Mouse (Mus musculus) liver, embryonic 12.5 days (tissue): ENCODE measurements around the gene Bsg. TPM values are rescaled to one million over a fixed set of nuclear protein-coding genes. Genes with fewer than 3 reads are reported as not detected.

Experiments used
- ATAC-seq: fragments of 200-750 bp; cut with Nextera tagmentation; 2 replicates; pipeline ENCODE4 v1.8.0; 2017; ENCODE audit warnings: moderate number of reproducible peaks, mild to moderate bottlenecking, moderate library complexity
- H3K27ac ChIP-seq: fragments of 300-500 bp; sonication (generic); 2 replicates; pipeline ENCODE4 v1.5.1; 2016; ENCODE audit warnings: mild to moderate bottlenecking
- H3K27me3 ChIP-seq: fragments of 300-500 bp; sonication (generic); replicated peaks from 2 replicates; pipeline ENCODE4 v1.6.1; 2016; ENCODE audit warnings: mild to moderate bottlenecking, moderate library complexity
- H3K36me3 ChIP-seq: fragments of 300-500 bp; sonication (generic); 2 replicates; pipeline ENCODE4 v1.6.1; 2016; ENCODE audit warnings: mild to moderate bottlenecking, moderate library complexity
- H3K4me1 ChIP-seq: fragments of 300-500 bp; sonication (generic); 2 replicates; pipeline ENCODE4 v1.6.1; 2016
- H3K4me2 ChIP-seq: fragments of 300-500 bp; sonication (generic); 2 replicates; pipeline ENCODE4 v1.6.1; 2016; ENCODE audit warnings: mild to moderate bottlenecking, moderate library complexity
- H3K4me3 ChIP-seq: fragments of 300-500 bp; sonication (generic); 2 replicates; pipeline ENCODE4 v1.5.1; 2016; ENCODE audit warnings: mild to moderate bottlenecking, moderate library complexity
- H3K9ac ChIP-seq: fragments of 300-500 bp; sonication (generic); 2 replicates; pipeline ENCODE4 v1.6.1; 2016; ENCODE audit warnings: mild to moderate bottlenecking, moderate library complexity
- H3K9me3 ChIP-seq: fragments of 300-500 bp; sonication (generic); replicated peaks from 2 replicates; pipeline ENCODE4 v1.6.1; 2016; ENCODE audit warnings: mild to moderate bottlenecking, moderate library complexity
- WGBS: fragments of 180-500 bp; shearing (Covaris S2); methylation state at CpG from one replicate; pipeline ENCODE4 v1.1.7; 2016; ENCODE audit not compliant: insufficient replicate concordance; 5-methylcytosine and 5-hydroxymethylcytosine counted together
- polyA plus RNA-seq: library from polyadenylated mRNA; unstranded; fragments of >200 nt; fragmentation: Nextera tagmentation; extraction: Ambion mirVana; gene quantifications from 2 replicates; pipeline ENCODE4 v1.2.1, GENCODE M21; 2016

Bsg gene
- polyA plus RNA-seq, 1 experiment from 2014 or later = 1,045 TPM

GRCm38 (mm10) chr10:79683726-79684640 lies 20.3 kb upstream of the Bsg start:
- peaks cover 4% of the 10 kb centered on the region; the same call in 1 of the 2 replicates for H3K27me3 ChIP-seq
- H3K4me3 ChIP-seq = peak overlapping the region; percentile 94
- WGBS = 68% methylated on average over 6 of the region's 6 CpGs
- H3K9ac ChIP-seq = peak overlapping the region; percentile 91
- H3K36me3 ChIP-seq = peaks cover 56% of the 10 kb centered on the region
- peaks cover 41% of the 10 kb centered on the region for H3K4me1 ChIP-seq
- H3K27ac ChIP-seq = peak overlapping the region; percentile 96
- no peaks in the 10 kb centered on the region for H3K9me3 ChIP-seq
- ATAC-seq = no peak
- peak overlapping the region; percentile 87 for H3K4me2 ChIP-seq

GRCm38 (mm10) chr10:79684770-79685600 lies 19.3 kb upstream of the Bsg start:
- Histone ChIP-seq H3K27ac (peak overlapping the region; percentile 96), H3K9me3 (no peaks in the 10 kb centered on the region), H3K9ac (peak overlapping the region; percentile 91; the same call in 1 of the 2 replicates), H3K36me3 (peaks cover 64% of the 10 kb centered on the region), H3K4me2 (peak overlapping the region; percentile 87), H3K4me1 (peaks cover 41% of the 10 kb centered on the region), H3K4me3 (0 out of 2 replicates have a peak overlapping the region, but pooled peaks have one; percentile 94), H3K27me3 (no peaks in the 10 kb centered on the region)
- 91% methylated on average over 25 of the region's 25 CpGs for WGBS
- ATAC-seq = no peak

GRCm38 (mm10) chr10:79686219-79686618 lies 18.1 kb upstream of the Bsg start:
- no peak for ATAC-seq
- H3K9me3 ChIP-seq = no peaks in the 10 kb centered on the region
- no peaks in the 10 kb centered on the region for H3K27me3 ChIP-seq
- H3K4me1 ChIP-seq = peaks cover 29% of the 10 kb centered on the region
- H3K36me3 ChIP-seq = peaks cover 64% of the 10 kb centered on the region
- no peak overlapping the region for H3K9ac ChIP-seq
- 82% methylated on average over 2 of the region's 2 CpGs for WGBS
- H3K4me3 ChIP-seq = no peak overlapping the region
- H3K4me2 ChIP-seq = no peak overlapping the region
- H3K27ac ChIP-seq = no peak overlapping the region

DNA sequence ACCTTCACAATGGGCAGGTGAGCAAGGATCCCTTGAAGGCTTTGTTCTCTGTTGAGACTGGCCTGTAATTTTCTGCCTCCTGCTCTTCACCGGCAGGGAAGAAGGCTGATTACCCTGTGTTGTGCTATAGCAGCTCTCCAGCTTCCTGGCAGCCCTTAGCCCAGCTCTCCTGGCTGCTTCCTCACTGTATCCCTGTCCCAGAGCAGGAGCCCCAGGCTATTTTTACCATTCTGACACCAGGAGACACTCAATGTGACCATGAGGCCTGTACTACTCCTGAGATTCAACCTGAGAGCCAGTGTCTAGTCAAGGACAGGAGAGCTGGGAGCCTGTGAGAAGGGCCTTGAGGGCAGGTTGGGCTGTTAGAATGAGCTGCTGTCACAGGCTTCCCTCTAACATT lies 17.6 kb upstream of the Bsg start:
- 100% methylated on average over 1 of the region's 1 CpGs for WGBS

DNA sequence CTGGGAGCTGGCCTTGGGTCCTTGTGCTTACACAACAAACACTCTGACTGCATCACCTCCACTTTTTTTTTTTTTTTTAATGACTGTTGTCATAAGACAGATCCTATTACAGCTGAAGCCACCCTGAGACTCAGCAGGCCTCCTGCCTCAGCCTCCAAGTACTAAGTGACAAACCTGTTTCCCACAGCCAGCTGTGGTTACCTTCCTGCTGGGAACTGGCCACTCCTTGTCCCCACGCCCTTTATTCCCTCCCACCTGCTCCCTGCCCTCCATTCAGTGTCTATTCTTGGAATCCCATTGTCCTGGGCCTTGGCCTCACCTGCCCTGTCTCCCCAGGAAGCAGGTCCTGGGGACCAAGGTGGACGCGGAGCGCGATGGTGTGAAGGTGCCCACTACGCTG lies 16.8 kb upstream of the Bsg start:
- Histone ChIP-seq H3K9ac (no peak overlapping the region), H3K9me3 (peaks cover 8% of the 10 kb centered on the region), H3K4me1 (peaks cover 27% of the 10 kb centered on the region), H3K4me2 (no peak overlapping the region), H3K27ac (no peak overlapping the region), H3K36me3 (peaks cover 71% of the 10 kb centered on the region), H3K4me3 (no peak overlapping the region), H3K27me3 (no peaks in the 10 kb centered on the region)
- ATAC-seq = no peak
- WGBS = 89% methylated on average over 6 of the region's 6 CpGs

More for the DNA sequence above, 17.6 kb upstream of the Bsg start:
- no peak overlapping the region for H3K4me3 ChIP-seq
- no peaks in the 10 kb centered on the region for H3K27me3 ChIP-seq
- H3K4me2 ChIP-seq = no peak overlapping the region
- H3K27ac ChIP-seq = no peak overlapping the region
- H3K9me3 ChIP-seq = no peaks in the 10 kb centered on the region
- no peak for ATAC-seq
- H3K4me1 ChIP-seq = peaks cover 27% of the 10 kb centered on the region
- peaks cover 65% of the 10 kb centered on the region for H3K36me3 ChIP-seq
- no peak overlapping the region for H3K9ac ChIP-seq

- peaks cover 68% of the 10 kb centered on the region for H3K36me3 ChIP-seq
- no peaks in the 10 kb centered on the region for H3K27me3 ChIP-seq
- no peak within 1 kb of the TSS for H3K4me2 ChIP-seq
- ATAC-seq = no peak
- no peak within 1 kb of the TSS for H3K27ac ChIP-seq
- 76% methylated on average over 4 of the region's 4 CpGs for WGBS
- H3K4me3 ChIP-seq = no peak within 1 kb of the TSS
- H3K9me3 ChIP-seq = peaks cover 8% of the 10 kb centered on the region
- no peak within 1 kb of the TSS for H3K9ac ChIP-seq
- peaks cover 17% of the 10 kb centered on the region for H3K4me1 ChIP-seq
Measured at GRCm38 (mm10) chr10:79688720-79689119, 15.6 kb upstream of the Bsg start, which contains the start of gene Gzmm. Gzmm (plus strand) TSS chr10:79689020.

- H3K4me3 ChIP-seq = no peak overlapping the region
- H3K9me3 ChIP-seq = peaks cover 8% of the 10 kb centered on the region
- H3K36me3 ChIP-seq = peaks cover 63% of the 10 kb centered on the region
- WGBS = 84% methylated on average over 3 of the region's 3 CpGs
- no peak overlapping the region for H3K9ac ChIP-seq
- no peaks in the 10 kb centered on the region for H3K27me3 ChIP-seq
- peaks cover 12% of the 10 kb centered on the region for H3K4me1 ChIP-seq
- no peak overlapping the region for H3K27ac ChIP-seq
- ATAC-seq = no peak
- no peak overlapping the region for H3K4me2 ChIP-seq
Measured at GRCm38 (mm10) chr10:79689178-79689577, 15.1 kb upstream of the Bsg start.

GRCm38 (mm10) chr10:79691986-79692548 lies 12.2 kb upstream of the Bsg start:
- Histone ChIP-seq H3K9me3 (peaks cover 8% of the 10 kb centered on the region), H3K27ac (no peak overlapping the region), H3K4me2 (no peak overlapping the region), H3K4me1 (0 out of 2 replicates have a peak, but pooled peaks cover 11% of the 10 kb centered on the region), H3K27me3 (no peaks in the 10 kb centered on the region), H3K4me3 (no peak overlapping the region), H3K36me3 (peaks cover 34% of the 10 kb centered on the region), H3K9ac (no peak overlapping the region)
- 93% methylated on average over 2 of the region's 2 CpGs for WGBS
- no peak for ATAC-seq

DNA sequence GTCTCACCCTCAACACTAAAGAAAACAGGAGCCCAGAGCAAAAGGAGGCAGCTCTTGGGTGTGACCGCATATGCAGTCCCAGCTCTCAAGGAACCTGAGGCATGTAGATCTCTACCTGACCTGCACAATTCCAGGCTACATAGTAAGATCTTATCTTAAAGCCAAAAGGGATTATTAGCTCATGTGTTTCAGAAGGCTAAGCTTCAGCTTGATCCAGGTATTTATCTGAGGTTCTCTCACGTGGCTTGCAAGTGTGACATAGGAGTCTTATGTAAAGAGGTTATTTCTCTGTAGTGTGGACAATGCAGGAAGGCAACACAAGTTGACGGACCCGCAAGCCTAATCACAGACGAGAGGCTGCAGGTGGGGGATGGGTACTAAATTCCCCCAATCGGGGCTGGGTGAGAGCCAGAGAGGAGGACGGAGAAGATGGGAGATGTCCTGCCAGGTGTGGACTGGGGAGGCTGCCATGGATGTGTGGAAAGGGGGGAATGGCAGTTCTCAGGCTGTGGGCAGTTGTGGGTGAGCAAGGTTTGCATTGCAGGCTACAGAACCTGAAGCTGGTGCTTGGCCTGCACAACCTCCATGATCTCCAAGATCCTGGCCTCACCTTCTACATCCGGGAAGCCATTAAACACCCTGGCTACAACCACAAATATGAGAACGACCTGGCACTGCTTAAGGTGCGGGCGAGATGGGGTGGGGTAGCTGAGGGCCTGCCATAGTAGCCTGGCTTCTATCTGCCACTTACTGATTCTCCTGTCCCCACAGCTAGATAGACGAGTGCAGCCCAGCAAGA lies 10.5 kb upstream of the Bsg start:
- Histone ChIP-seq H3K9me3 (peaks cover 8% of the 10 kb centered on the region), H3K27ac (no peak overlapping the region), H3K4me2 (no peak overlapping the region), H3K4me1 (0 out of 2 replicates have a peak, but pooled peaks cover 11% of the 10 kb centered on the region), H3K4me3 (no peak overlapping the region), H3K9ac (no peak overlapping the region), H3K27me3 (no peaks in the 10 kb centered on the region), H3K36me3 (peaks cover 17% of the 10 kb centered on the region)
- WGBS = 66% methylated on average over 12 of the region's 12 CpGs
- no peak for ATAC-seq

GRCm38 (mm10) chr10:79694379-79694655 lies 10.0 kb upstream of the Bsg start:
- Histone ChIP-seq H3K27ac (no peak overlapping the region), H3K9me3 (peaks cover 8% of the 10 kb centered on the region), H3K4me1 (0 out of 2 replicates have a peak, but pooled peaks cover 11% of the 10 kb centered on the region), H3K9ac (no peak overlapping the region), H3K4me3 (no peak overlapping the region), H3K36me3 (peaks cover 12% of the 10 kb centered on the region), H3K4me2 (no peak overlapping the region), H3K27me3 (no peaks in the 10 kb centered on the region; the same call in 1 of the 2 replicates)
- ATAC-seq = no peak
- WGBS = 81% methylated on average over 6 of the region's 6 CpGs
